Mouse (Mus musculus) limb, embryonic 14.5 days (tissue): ENCODE measurements around the gene Fam219a. TPM values are rescaled to one million over a fixed set of nuclear protein-coding genes. Genes with fewer than 3 reads are reported as not detected.
A peak's percentile ranks its signal among the peaks of the same experiment; 100 is the strongest.

Experiments used
- ATAC-seq: fragments of 200-750 bp; cut with Nextera tagmentation; 2 replicates; pipeline ENCODE4 v1.8.0; 2017; ENCODE audit warnings: low read depth, moderate number of reproducible peaks, moderate TSS enrichment; ENCODE audit not compliant: low FRiP score
- DNase-seq: peaks from one replicate; pipeline ENCODE4 v3.0.0-alpha.2; 2015; ENCODE audit warnings: low spot score
- H3K27ac ChIP-seq: fragments of 300-500 bp; sonication (generic); replicated peaks from 2 replicates; pipeline ENCODE4 v1.5.1; 2014; ENCODE audit warnings: low read depth, mild to moderate bottlenecking, low read length, moderate library complexity, mixed read lengths
- H3K27me3 ChIP-seq: fragments of 300-500 bp; sonication (generic); 2 replicates; pipeline ENCODE4 v1.6.1; 2014; ENCODE audit warnings: low read length, mixed read lengths; ENCODE audit not compliant: control insufficient read depth, insufficient read depth
- H3K36me3 ChIP-seq: fragments of 300-500 bp; sonication (generic); 2 replicates; pipeline ENCODE4 v1.6.1; 2014; ENCODE audit warnings: mild to moderate bottlenecking, low read length, moderate library complexity, mixed read lengths; ENCODE audit not compliant: control insufficient read depth, insufficient read depth
- H3K4me1 ChIP-seq: fragments of 300-500 bp; sonication (generic); 2 replicates; pipeline ENCODE4 v1.6.1; 2014; ENCODE audit warnings: antibody characterized with exemption, low read length, mixed read lengths; ENCODE audit not compliant: control insufficient read depth, insufficient read depth
- H3K4me2 ChIP-seq: fragments of 300-500 bp; sonication (generic); replicated peaks from 2 replicates; pipeline ENCODE4 v1.6.1; 2014; ENCODE audit warnings: low read depth, mild to moderate bottlenecking, low read length, moderate library complexity; ENCODE audit not compliant: severe bottlenecking
- H3K4me3 ChIP-seq: fragments of 300-500 bp; sonication (generic); replicated peaks from 2 replicates; pipeline ENCODE4 v1.5.1; 2014; ENCODE audit warnings: low read length
- H3K9ac ChIP-seq: fragments of 300-500 bp; sonication (generic); 2 replicates; pipeline ENCODE4 v1.6.1; 2014; ENCODE audit warnings: mild to moderate bottlenecking, low read depth, low read length, moderate library complexity; ENCODE audit not compliant: severe bottlenecking
- H3K9me3 ChIP-seq: fragments of 300-500 bp; sonication (generic); 2 replicates; pipeline ENCODE4 v1.6.1; 2016; ENCODE audit warnings: low read length; ENCODE audit not compliant: control insufficient read depth
- POLR2A ChIP-seq: fragments of 200-500 bp; IDR thresholded peaks from 2 replicates; pipeline ENCODE4 v1.8.0; 2012; ENCODE audit warnings: inconsistent platforms, mild to moderate bottlenecking, moderate library complexity, borderline replicate concordance; ENCODE audit not compliant: insufficient read depth, insufficient read length; ENCODE audit errors: extremely low read depth
- WGBS: fragments of 180-500 bp; shearing (Covaris S2); extraction: QIAGEN DNeasy Blood & Tissue Kit; methylation state at CpG from one replicate; pipeline ENCODE4 v1.1.7; 2014; 5-methylcytosine and 5-hydroxymethylcytosine counted together
- polyA plus RNA-seq, 2 experiments: library from polyadenylated mRNA; depleted of rRNA in 1 of 2; stranded (reverse) in 1 of 2; unstranded in 1 of 2; fragments of >200 nt; fragmentation: Nextera tagmentation in 1 of 2; extraction: Ambion mirVana in 1 of 2; gene quantifications; 2 replicates each; pipeline versions ENCODE4 v1.2.1 to v1.2.3; 2012 to 2014

Gene Fam219a
- polyA plus RNA-seq, 2 experiments: 2.4 to 13.7 TPM

- DNase-seq: no peak
- no peak for TF ChIP-seq POLR2A
- whole genome bisulfite sequencing: 66% methylated on average over 4 of the region's 4 CpGs
- H3K36me3 ChIP-seq: no peaks in the 10 kb centered on the region
- H3K9me3 ChIP-seq: no peaks in the 10 kb centered on the region
- no peak overlapping the region for H3K4me2 ChIP-seq
- H3K27me3 ChIP-seq: peaks cover 62% of the 10 kb centered on the region
- peaks cover 20% of the 10 kb centered on the region; the same call in 1 of the 2 replicates for H3K4me1 ChIP-seq
- no peak overlapping the region for H3K9ac ChIP-seq
- H3K4me3 ChIP-seq: no peak overlapping the region
- no peak for ATAC-seq
- no peak overlapping the region for H3K27ac ChIP-seq
Observed at GRCm38 (mm10) chr4:41500787-41501186, 68.6 kb downstream of the Fam219a start.

GRCm38 (mm10) chr4:41499619-41500018, 69.7 kb downstream of the Fam219a start:
- H3K9me3 ChIP-seq: no peaks in the 10 kb centered on the region
- DNase-seq (no peak), ATAC-seq (no peak)
- H3K27me3 ChIP-seq: peaks cover 62% of the 10 kb centered on the region
- no peak overlapping the region for H3K9ac ChIP-seq
- H3K4me3 ChIP-seq: no peak overlapping the region
- no peaks in the 10 kb centered on the region for H3K36me3 ChIP-seq
- no peak for TF ChIP-seq POLR2A
- H3K27ac ChIP-seq: no peak overlapping the region
- H3K4me1 ChIP-seq: peaks cover 20% of the 10 kb centered on the region; the same call in 1 of the 2 replicates
- WGBS: 67% methylated on average over 8 of the region's 8 CpGs
- no peak overlapping the region for H3K4me2 ChIP-seq

GRCm38 (mm10) chr4:41498921-41499391, 70.4 kb downstream of the Fam219a start:
- no peak for ATAC-seq
- peaks cover 62% of the 10 kb centered on the region for H3K27me3 ChIP-seq
- H3K9me3 ChIP-seq: no peaks in the 10 kb centered on the region
- 7% methylated on average over 43 of the region's 43 CpGs for WGBS
- H3K4me3 ChIP-seq: peak overlapping the region; percentile 30
- H3K27ac ChIP-seq: no peak overlapping the region
- no peaks in the 10 kb centered on the region for H3K36me3 ChIP-seq
- peaks cover 20% of the 10 kb centered on the region; the same call in 1 of the 2 replicates for H3K4me1 ChIP-seq
- no peak overlapping the region for H3K9ac ChIP-seq
- no peak for TF ChIP-seq POLR2A
- DNase-seq: no peak
- peak overlapping the region; percentile 55 for H3K4me2 ChIP-seq

GRCm38 (mm10) chr4:41497995-41498845, 71.1 kb downstream of the Fam219a start:
- no peaks in the 10 kb centered on the region for H3K36me3 ChIP-seq
- WGBS: 8% methylated on average over 67 of the region's 72 CpGs
- H3K27ac ChIP-seq: no peak overlapping the region
- peaks cover 62% of the 10 kb centered on the region for H3K27me3 ChIP-seq
- H3K4me3 ChIP-seq: peak overlapping the region; percentile 30
- ATAC-seq: no peak
- H3K9me3 ChIP-seq: no peaks in the 10 kb centered on the region
- TF ChIP-seq POLR2A: no peak
- peaks cover 20% of the 10 kb centered on the region; the same call in 1 of the 2 replicates for H3K4me1 ChIP-seq
- H3K4me2 ChIP-seq: peak overlapping the region; percentile 55
- DNase-seq: no peak
- no peak overlapping the region for H3K9ac ChIP-seq

GRCm38 (mm10) chr4:41497579-41497978, 71.8 kb downstream of the Fam219a start:
- Histone ChIP-seq H3K27ac (no peak overlapping the region), H3K9me3 (no peaks in the 10 kb centered on the region), H3K27me3 (peaks cover 62% of the 10 kb centered on the region), H3K4me2 (peak overlapping the region; percentile 55), H3K4me1 (peaks cover 18% of the 10 kb centered on the region; the same call in 1 of the 2 replicates), H3K9ac (no peak overlapping the region), H3K4me3 (peak overlapping the region; percentile 30), H3K36me3 (no peaks in the 10 kb centered on the region)
- DNase-seq (no peak), ATAC-seq (no peak)
- no peak for TF ChIP-seq POLR2A
- WGBS: 2% methylated on average over 34 of the region's 34 CpGs
